Mouse (Mus musculus): Measurements from ENCODE around the gene Otop2.

Otop2 gene

DNA sequence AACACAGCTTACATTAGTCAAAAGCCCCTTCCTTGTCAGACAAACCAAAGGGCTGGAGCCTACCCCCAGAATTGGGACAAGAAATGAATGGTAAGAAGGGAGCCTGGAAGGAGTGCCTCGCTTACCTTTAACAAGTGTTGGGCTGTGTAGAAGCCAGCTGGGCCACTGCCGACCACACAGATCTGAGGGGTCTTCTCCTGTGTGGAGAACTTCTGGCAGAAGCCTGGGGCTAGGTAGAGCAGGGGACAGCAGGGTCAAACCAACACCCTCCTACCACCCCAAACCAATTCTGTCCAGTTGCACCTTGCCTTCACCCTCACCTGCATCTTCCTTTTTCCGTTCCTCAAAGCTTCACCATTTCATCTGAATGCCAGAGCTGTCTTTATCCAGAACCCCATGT lies 31.0 kb upstream of the Otop2 start:
- no peak for DNase-seq (ENCODE audit: low spot score in 2 of 2)

DNA sequence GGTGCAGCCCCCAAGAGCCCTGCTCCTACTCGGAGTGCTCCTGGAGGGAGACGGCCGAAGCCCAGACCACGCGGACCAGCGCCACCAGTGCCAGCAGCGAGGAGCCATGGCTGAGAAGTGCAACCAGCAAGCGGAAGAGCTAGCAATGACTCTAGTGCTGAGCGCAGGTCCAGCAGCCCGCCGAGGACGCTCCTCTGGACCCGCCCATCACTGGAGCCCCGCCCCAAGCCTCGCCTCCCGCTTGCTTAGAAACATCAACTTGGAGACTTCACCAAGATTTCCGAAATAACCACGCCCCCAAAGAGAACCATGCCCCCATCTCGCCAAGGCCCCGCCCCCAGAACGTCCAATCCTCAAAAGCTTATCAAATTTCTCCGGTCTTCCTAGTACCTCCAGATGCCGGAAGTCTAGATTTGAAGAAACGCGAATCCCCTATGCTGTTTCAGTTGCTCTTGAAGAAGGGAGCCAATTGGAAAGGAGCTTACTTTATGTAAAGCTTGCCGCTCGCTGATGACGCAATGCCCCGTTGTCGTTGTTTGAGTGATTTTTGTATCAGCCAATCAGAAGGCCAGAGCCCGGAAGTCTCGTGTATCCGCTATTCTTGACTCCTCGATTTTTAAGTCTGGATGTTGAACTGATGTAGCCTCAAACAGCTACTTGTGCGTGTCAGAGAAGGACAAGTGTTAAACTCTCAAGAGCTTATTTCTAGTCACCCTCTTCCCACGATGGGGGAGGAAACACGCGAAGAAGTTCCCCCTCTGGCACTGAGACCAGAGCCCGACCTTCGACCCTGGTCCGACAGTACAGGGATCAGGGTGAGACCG lies 30.0 kb upstream of the Otop2 start, which contains the start of gene Fdxr:
Gene Fdxr, minus strand, starts transcription at position 271 of the 824 bp plus-strand sequence.
- DNase-seq (ENCODE audit: low spot score in 2 of 2), result peak; percentile 96 to 99

DNA sequence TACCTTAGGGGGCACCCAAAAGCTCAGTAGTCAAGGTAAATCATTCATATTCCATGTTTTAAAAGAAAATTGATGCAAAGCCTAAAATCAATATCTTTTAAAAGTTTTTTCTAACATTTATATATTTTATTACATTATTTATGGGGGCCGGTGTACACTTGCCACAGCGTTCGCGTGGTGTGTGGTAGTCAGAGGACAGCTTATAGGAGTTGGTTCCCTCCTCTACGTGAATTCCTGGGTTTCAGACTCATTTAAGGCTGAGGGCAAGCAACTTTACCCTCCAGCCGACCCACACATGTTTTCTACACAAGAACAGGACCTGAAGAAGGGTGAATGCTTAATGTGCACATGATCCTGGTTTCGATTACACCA lies 29.4 kb upstream of the Otop2 start:
- DNase-seq (ENCODE audit: low spot score in 2 of 2), result no peak

DNA sequence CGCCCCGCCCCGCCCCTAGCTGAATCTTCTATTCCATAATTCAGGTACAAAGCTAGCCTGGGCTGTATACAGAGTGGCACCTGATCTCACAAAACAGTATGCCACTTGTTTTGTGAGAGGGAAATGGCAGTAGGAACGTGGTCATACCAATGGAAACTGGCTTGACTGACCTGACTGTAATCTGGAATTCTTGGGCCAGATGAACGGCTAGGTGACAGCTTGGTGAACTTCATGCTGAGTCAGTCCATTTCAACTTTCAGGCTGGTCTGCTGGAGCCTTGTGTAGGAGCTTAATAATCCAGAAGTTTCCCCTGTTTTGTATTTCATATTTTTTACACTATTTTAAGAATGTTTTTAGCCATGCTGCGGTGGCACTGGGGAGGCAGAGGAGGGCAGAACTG lies 28.8 kb upstream of the Otop2 start:
- no peak for DNase-seq (ENCODE audit: low spot score in 2 of 2)

DNA sequence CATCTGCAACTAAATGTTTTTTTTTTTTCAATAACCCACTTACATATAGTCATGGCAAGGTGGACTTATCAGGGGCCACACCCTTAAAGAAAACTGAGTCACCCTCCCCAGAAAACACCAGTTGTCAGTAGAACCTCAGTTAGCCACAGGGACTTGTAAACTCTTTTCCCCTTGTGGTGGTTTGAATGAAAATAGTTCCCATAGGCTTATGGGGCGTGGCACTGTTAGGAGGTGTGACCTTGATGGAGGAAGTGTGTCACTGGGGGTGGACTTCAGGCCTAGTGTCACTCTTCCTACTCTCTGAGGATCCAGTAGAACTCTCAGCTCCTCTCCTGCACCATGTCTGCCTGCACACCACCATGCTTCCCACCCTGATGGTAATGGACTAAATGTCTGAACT lies 27.2 kb upstream of the Otop2 start:
- DNase-seq (ENCODE audit: low spot score in 2 of 2), result no peak

DNA sequence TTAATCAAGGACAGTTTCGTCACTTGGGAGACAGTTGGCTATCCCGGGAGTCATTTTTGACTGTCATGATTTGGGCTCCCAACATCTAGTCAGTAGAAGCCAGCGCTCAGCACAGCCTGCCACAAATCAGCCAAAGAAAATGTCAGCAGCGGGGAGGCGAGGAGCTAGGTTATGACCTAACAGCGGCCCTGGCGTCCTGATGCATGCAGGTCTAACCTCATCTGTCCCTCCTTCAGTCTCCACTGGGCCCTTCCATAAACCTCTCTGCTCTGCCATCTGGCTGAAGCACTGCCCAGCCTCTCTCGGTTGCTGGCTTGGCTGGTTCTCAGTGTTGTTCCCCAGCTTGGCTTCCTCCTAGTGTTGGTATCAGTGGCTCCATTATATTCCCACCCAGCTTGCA lies 24.7 kb upstream of the Otop2 start:
- no peak for DNase-seq (ENCODE audit: low spot score in 2 of 2)

DNA sequence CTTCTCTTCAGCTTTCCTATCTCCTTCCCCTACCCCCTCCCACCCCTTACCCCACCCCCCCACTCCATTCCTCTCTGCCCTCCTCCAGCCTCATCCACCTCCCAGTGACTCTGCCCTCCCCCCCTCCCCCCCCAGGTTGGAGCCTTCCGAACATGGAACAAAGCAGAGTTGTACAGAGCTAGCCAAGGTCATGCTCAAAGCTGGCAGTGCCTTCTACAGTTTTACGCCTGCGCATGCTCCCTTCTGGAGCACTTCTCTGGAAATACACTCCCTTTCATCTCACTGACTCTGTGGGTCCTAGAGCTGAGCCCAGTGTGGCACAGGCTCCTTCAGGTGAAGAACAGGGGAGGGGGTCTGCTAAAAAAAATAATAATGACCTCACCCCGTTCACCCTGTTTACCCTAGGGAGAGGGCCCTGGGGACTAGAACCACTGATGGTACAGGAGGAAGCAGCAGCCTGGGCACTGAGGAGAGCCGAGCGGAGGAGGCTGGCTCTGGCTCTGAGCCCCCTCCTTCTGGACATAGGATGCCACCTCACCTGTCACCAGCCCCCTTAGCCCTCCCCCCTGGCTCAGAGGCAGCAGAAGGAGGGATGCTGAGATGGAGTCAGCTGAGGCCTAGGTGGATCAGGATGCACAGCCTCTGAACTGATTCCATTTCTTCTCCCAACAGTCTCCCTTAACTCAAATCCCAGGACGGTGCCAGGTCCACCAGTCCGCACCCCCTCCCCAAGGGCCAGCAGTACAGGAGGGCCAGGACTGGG lies 24.1 kb upstream of the Otop2 start:
- DNase-seq (ENCODE audit: low spot score in 2 of 2), result no peak

DNA sequence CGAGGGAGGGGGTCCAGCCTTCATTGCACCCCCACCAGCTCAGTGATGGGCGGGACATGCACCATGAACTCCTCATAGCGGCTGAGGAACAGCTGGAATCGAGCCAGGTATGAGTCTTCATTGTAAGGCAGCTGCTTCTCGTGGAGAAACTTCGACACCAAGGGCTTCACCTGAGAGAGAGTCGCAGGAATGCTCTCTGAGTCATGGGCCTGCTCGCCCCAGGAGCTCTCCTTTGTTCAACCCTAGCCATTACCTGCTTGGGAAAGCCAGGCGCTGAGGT lies 23.5 kb upstream of the Otop2 start:
- no peak for DNase-seq (ENCODE audit: low spot score in 2 of 2)

DNA sequence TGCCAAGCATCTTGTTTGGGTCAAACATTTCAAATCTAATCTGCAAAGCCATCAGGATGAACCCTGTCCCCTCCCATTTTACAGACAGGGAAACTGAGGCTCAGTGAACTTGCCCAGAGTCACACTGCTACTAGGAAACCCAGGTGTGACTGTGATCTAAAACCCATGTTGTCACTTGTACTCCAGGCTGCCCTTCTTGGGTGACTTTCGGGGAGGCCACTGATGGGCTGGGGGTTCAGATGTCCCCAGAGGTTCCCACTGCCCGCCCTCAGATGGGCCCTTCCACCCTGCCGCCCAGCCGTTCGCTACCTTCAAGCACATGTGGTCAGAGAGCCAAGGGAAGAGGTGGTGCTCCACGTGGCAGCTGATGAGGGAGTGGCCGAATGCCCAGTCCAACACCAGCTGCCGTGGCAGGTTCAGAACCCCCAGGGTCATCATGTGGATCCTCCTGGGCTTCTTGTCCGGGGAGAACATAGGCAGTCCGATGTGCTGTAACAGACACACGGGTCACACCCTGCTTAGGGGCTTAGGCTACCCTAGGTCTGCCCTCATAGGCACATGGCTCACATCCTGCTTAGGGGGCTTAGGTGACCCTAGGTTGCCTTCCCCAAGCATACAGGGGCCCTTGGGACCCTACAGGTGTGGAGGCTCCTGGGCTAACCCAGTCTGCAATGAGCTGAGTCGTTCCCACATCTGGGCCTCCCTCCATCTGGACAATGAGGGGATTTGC lies 22.9 kb upstream of the Otop2 start:
- no peak for DNase-seq (ENCODE audit: low spot score in 2 of 2)

DNA sequence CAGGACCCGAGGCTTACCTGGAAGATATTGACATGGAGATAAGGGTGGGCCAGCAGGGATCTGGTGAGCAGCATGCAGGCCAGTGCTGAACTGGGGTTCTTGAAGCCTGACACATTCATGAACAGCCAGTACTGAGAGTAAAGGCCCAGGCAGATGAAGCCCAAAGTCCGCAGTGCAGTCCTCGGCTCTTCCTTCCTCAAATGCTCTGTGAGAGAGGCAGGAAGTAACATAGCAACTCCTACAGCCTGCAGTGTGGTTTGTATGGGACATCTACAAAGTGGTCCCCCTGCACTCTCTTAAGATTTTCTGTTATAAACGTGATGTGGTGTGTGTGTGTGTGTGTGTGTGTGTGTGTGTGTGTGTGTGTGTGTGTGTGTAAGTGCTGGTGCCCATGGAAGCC lies 21.7 kb upstream of the Otop2 start:
- no peak for DNase-seq (ENCODE audit: low spot score in 2 of 2)

DNA sequence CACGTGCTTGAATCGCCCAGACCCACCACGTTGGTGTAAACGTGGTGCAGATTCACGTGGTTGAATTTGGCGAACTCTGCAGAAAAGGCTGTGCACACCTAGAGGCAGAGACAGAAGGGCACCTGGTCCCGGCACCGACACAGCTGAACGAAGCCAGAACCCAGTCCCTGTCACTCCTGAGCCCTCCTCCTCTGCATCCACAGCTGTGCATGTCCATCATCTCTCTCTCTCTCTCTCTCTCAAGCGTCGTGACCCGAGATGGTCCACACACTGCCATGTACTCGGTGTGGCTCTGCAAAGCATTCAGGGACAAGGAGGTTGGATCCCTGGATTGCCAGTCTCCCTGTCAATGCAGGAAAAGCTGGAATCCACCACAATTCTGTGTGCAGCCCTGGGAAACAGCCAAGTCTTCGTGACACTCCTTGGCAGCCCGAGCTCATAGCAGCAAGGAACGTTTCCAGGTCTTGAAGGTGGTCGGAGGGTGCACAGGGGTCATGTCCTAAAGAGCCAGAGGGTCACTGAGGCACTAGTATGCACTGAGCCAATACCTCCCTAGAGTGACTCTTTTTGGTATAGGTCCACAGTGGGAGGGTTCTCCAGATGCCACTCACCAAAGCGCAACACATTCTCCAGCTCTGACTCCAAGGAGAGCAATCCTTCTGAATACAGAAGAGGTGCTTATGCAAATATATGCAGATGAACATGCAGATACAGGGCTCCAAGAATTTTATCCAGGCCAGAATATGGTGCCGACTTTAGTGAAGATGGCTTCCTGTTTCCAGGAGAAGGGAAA lies 20.6 kb upstream of the Otop2 start:
- DNase-seq (ENCODE audit: low spot score in 2 of 2), result no peak

DNA sequence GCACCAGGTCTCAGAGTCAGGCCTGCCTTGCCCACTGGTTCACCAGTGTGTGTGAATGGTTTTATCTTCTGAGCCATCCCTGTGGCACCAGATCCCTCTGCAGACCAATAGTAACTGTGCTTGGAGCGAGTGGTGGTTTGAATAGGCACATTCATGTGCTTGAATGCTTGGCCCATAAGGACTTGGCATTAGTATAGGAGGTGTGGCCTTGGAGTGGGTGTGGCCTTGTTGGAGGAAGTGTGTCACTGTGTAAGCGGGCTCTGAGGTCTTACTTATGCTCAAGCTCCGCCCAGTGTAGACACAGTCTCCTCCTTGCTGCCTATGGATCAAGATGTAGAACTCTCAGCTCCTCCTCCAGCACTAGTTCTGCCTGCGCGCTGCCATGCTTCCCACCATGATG lies 19.6 kb upstream of the Otop2 start:
- no peak for DNase-seq (ENCODE audit: low spot score in 2 of 2)

DNA sequence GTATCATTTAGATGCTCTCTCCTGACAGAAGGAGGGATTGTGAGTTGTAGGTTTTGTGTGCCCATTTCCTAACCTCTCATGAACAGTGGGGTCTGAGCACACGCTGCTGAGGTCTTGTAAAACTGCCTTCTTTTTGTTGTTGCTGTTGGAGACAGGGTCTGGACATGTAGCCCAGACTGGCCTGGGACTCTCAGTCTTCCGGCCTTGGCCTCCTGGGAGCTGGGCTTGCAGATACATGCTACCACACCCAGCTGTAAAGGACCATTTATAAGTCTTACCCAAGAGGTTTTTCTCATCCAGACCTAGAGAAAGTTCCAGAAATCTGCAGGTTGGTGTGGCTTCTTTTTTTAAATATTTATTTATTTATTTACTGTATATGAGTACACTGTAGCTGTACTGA lies 18.7 kb upstream of the Otop2 start:
- DNase-seq (ENCODE audit: low spot score in 2 of 2), result no peak

DNA sequence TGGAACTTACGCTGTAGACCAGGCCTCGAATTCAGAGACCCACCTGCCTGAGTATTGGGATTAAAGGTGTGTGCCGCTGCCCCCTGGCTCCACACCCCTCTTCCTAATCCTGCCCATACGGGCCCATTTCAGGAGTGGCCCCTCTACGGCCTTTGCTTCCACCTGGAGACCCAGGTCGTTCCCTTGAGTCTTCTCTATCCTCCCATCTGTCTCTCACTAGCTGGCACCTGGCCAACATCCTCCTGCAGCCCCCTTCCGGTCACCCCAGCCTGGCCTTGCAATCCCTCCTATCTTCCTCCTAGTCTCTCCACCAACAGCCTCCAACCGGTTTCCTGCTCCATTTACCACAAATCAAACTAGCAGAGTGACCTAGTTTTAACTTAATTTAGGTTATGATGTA lies 17.1 kb upstream of the Otop2 start:
- no peak for DNase-seq (ENCODE audit: low spot score in 2 of 2)

DNA sequence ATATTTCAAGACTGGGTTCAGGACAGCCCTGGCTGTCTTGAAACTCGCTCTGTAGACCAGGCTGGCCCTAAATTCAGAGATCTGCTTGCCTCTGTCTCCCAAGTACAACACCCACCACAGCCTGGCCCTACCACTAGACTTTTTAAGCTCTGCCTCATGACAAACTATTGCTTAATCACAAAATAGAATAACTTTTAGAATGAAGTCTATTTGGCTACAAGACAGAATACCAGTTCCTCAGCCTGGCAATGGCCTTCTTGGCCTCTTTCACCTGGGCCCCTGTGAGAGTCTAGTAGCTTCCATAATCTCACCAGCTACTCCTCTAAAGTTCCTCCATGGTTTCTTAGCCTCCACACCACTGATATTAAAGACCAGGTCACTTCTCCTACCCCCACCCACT lies 16.6 kb upstream of the Otop2 start:
- no peak for DNase-seq (ENCODE audit: low spot score in 2 of 2)

DNA sequence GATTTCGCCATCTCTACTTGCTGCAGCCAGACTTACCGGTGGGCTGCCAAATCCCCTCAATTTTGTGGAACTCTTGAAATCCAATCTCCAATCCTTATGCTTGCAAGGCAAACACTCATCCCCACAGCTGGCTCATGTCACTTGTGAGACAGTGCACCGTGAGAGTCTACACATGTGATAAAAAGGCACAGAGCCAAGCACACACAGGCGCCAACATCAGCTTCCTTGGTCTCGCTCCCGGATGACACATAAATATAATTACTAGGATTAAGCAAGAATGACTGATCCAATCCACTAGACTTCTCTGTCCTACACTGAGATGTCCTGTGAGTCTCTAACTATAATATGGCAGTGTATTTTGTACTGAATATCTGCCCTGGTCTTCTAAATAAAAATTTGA lies 16.0 kb upstream of the Otop2 start:
- no peak for DNase-seq (ENCODE audit: low spot score in 2 of 2)

DNA sequence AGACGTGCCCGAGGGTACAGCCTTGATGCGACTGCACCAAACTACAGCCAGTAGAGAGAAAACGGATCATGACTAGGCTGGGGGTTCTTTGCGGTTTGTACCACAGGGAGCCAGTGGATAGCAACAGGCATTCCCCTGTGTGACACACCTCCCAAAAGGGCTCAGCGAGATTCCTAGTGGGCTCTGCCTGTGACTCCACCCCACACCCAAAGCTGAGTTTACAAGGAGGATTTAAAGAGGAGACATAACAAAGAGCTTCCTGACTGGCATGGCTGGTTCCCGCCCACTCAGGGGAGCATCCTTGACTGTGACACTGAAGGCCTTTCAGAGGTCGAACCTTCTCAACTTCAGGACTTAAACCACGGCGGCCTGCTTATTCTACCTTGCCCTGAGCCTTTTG lies 15.5 kb upstream of the Otop2 start:
- DNase-seq (ENCODE audit: low spot score in 2 of 2), result no peak

DNA sequence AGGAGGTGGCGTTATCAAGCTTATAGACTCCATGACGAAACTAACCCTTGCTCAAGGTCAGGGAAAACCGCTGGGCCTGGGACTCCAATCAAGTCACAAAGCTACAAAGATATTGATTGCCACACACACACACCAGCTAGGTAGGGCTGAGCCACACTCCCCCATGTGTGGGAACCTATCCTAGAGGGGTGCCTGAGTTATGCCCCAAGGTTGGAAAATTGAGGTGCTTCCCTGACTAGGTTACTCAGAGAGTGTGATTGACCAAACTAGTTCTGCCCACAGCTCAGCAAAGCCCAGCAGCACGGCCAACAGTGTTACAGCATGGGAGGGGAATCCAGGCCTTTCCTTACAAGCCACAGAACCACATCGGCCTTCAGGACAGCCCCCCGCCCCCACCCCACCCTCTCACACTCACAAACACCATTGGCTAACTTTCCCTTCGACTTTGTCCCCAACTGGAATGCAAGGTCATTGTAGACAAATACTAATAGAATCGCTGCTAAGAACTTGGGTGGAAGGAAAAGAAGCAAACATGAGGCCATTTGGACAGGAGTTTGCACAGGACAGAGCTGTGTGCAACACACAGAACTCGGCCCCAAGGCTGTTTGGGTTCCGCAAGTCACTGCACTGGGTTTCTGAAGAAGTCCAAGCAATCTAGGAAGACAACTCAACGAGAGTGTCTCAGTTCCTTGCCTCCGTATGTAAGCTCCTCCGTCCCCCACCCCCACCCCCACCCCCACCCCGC lies 14.2 kb upstream of the Otop2 start:
- DNase-seq (ENCODE audit: low spot score in 2 of 2), result no peak

DNA sequence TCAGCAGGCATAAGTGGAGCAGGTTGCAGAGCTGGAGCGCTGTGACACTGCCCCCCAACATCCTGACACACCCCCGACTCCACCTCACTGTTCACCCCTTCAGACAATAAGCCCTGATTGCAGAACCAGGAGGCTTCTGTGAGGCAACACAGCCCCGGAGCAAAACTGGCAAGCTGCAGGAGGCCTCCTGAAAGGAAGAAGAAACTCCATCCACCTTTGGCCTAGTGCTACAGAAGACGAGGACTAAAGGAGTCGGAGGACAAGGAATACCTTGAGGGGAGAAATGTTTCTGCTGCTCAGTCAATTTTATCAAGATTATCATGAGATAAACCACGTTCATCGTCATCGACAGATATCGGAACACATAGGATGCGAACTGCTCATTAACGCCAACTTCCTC lies 11.0 kb upstream of the Otop2 start:
- no peak for DNase-seq (ENCODE audit: low spot score in 2 of 2)

DNA sequence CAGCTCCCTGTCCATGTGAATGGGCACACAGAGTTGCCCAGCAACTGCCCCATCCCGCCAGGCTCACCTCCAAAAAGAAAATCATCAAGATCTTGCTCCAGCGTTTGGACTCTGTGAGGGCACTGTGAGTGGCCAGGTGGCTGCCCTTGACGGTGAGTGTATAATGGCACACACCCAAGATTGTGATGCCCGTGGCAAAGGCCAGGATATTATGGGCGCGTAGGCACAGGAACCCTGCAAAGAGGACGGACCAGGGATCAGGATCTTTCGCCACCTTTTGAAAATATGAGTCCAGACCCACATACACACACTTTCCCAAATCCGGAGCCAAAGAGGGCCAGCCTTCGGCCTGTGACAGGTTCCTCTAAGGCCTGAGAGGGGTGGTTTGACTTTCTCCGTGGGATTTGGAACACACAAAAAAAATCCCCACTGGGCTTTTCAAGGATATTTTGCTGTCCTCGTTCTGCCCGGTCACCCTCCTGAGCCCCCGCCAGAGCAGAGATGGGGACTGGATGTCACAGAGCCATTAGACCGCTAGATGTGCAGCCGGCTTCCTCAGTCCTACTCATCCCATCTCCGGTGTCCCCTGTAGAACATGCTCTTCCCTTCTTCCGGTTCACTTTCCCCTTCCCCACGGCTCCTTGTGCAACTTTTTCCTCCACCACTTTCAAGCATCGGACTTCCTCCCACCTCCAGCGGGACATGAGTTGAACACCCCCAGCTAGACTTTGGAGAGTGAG lies 10.3 kb upstream of the Otop2 start:
- no peak for DNase-seq (ENCODE audit: low spot score in 2 of 2)

All from frontal cortex, postnatal 10 days (tissue).